Mouse (Mus musculus): ENCODE measurements at regions not wholly inside any gene's neighbourhood (a gene's known extent, or its start where the extent isn't known, plus 50 kb on each side); places are given as distances from the start of the nearest gene placed in this dataset.

GRCm38 (mm10) chr7:111157754-111158325 lies 75.0 kb upstream of the Eif4g2 start:
- no peak for TF ChIP-seq POLR2A (IDR thresholded peaks at IDR 0.05; ENCODE audit: insufficient read depth, low read depth, low read length)
- TF ChIP-seq CTCF (IDR thresholded peaks at IDR 0.05; ENCODE audit: insufficient read depth, low read depth, low read length) = no peak
